Mouse (Mus musculus) megakaryocyte progenitor cell, adult 5-6 weeks (primary cell): ENCODE results near the gene Dram1. TPM values are rescaled to one million over a fixed set of nuclear protein-coding genes. Genes with fewer than 3 reads are reported as not detected.

ENCODE experiments used
- ATAC-seq: replicated peaks from 2 replicates; pipeline ENCODE4 v1.8.0; 2016; ENCODE audit warnings: mild to moderate bottlenecking, moderate TSS enrichment, inconsistent platforms; ENCODE audit not compliant: poor library complexity
- total RNA-seq, 2 experiments: library from RNA; stranded (forward) in 1 of 2; stranded (reverse) in 1 of 2; fragments of 157-497, 149-512 nt in 1 of 2; fragments of 200-1000 nt in 1 of 2; gene quantifications; 2 replicates each; pipeline versions ENCODE4 v1.2.3 to v1.2.4; 2015 to 2017

Gene Dram1
- total RNA-seq, 2 experiments from 2014 or later = 33.4 to 38.5 TPM

GRCm38 (mm10) chr10:88301802-88302470 is 76.9 kb downstream of the Dram1 start:
- ATAC-seq = no peak

GRCm38 (mm10) chr10:88296991-88297390 is 81.9 kb downstream of the Dram1 start:
- no peak for ATAC-seq

- ATAC-seq = no peak
Measured at GRCm38 (mm10) chr10:88295091-88295490, 83.8 kb downstream of the Dram1 start.

GRCm38 (mm10) chr10:88288061-88288460 is 90.8 kb downstream of the Dram1 start:
- ATAC-seq = no peak

GRCm38 (mm10) chr10:88287261-88287660 is 91.6 kb downstream of the Dram1 start:
- ATAC-seq = no peak

- ATAC-seq = no peak
Measured at GRCm38 (mm10) chr10:88284343-88284990, 94.4 kb downstream of the Dram1 start.

GRCm38 (mm10) chr10:88281699-88282098 is 97.2 kb downstream of the Dram1 start:
- no peak for ATAC-seq

GRCm38 (mm10) chr10:88274045-88274444 is 104.8 kb downstream of the Dram1 start:
- no peak for ATAC-seq

Other genes with a start within 250 kb of the Dram1 start
- 16.8 and 19.9 TPM in 2 replicates for gene Parpbp, start 232.1 kb downstream of the Dram1 start, total RNA-seq (2015)
- gene Parpbp, start 232.1 kb downstream of the Dram1 start, total RNA-seq (2017) = 33.9 and 34.0 TPM in 2 replicates
- 67.5 and 73.7 TPM in 2 replicates for gene Nup37, start 232.1 kb downstream of the Dram1 start, total RNA-seq (2015)
- gene Nup37, start 232.1 kb downstream of the Dram1 start, total RNA-seq (2017) = 69.6 and 78.1 TPM in 2 replicates
- gene Washc3, start 178.0 kb downstream of the Dram1 start, total RNA-seq (2015) = 90.1 and 96.6 TPM in 2 replicates
- 38.7 and 50.3 TPM in 2 replicates for gene Washc3, start 178.0 kb downstream of the Dram1 start, total RNA-seq (2017)
- 117 and 142 TPM in 2 replicates for gene Gnptab, start 52 bp upstream of the Dram1 start, total RNA-seq (2015)
- 48.7 and 58.3 TPM in 2 replicates for gene Gnptab, start 52 bp upstream of the Dram1 start, total RNA-seq (2017)
- not detected in 2 replicates for gene Sycp3, start 80.5 kb upstream of the Dram1 start, total RNA-seq (2015)
- gene Sycp3, start 80.5 kb upstream of the Dram1 start, total RNA-seq (2017) = not detected in 2 replicates
- 26.2 and 32.4 TPM in 2 replicates for gene Chpt1, start 125.0 kb upstream of the Dram1 start, total RNA-seq (2015)
- gene Chpt1, start 125.0 kb upstream of the Dram1 start, total RNA-seq (2017) = 22.4 and 22.9 TPM in 2 replicates
- not detected in 2 replicates for gene Mybpc1, start 226.1 kb upstream of the Dram1 start, total RNA-seq (2015)
- gene Mybpc1, start 226.1 kb upstream of the Dram1 start, total RNA-seq (2017) = not detected in 2 replicates